Mouse (Mus musculus) telencephalon, adult 2 months (tissue): ENCODE results near the gene Clasrp.

Source experiments
- DNase-seq: peaks from one replicate; pipeline ENCODE4 v3.0.0-alpha.2; 2011; ENCODE audit warnings: low read depth, low spot score

Gene Clasrp

DNA sequence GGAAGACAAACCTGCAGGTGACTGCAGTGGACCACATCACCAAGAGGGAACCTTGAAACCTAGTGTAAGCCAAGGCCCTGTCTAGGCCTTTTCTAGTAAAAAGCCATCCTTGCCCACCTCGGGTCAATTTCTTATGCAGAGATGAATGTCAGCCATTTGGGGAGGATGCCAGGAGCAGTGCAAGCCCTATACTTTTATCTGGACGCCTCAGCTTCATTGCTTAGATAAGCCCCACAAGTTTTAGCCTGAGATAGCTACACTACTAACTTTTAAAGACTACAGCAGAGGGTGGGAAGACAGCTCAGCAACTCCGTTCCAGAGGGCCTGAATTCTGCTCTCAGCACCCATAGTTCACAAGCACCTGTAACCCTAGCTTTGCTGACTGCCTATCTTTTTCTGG lies 40.4 kb downstream of the Clasrp start:
- DNase-seq, result no peak

DNA sequence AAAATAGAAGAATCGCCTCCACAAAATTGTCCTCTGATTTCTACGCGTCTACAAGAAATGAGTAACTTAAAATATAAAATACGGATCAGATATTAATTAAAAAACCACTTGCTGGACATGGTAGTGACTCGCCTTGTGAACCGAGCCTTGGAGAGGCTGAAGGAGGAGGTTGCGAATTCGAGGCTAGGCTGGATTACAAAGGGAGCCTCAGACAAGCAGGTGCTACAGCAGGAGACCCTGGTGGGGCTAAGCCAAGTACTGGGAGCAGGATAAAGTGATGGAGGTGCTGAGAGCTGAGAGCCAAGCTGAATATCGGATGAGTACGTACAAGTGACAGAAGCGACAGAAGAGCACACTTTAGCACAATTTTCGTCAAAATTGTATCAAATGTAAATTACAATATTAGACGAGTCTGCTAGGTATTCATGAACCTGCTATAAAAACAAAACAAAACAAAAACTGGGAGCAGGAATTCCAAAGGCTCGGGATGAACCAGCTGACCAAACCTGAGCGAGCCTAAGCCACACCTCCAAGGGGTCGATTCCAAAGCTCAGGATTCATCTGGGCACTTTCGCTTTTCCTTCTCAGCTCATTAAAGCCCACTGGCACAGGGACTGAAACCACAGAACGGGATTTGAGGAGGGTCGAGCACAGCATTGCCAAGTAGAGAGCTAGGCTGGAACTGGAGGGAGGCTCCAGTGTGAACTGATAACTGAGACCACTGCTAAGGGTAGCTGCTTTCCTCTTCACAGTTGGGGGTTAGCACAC lies 41.5 kb downstream of the Clasrp start, which contains the start of gene Ppp1r37:
Ppp1r37 (minus strand) TSS at position 434 of the 768 bp plus-strand sequence.
- DNase-seq, result no peak

DNA sequence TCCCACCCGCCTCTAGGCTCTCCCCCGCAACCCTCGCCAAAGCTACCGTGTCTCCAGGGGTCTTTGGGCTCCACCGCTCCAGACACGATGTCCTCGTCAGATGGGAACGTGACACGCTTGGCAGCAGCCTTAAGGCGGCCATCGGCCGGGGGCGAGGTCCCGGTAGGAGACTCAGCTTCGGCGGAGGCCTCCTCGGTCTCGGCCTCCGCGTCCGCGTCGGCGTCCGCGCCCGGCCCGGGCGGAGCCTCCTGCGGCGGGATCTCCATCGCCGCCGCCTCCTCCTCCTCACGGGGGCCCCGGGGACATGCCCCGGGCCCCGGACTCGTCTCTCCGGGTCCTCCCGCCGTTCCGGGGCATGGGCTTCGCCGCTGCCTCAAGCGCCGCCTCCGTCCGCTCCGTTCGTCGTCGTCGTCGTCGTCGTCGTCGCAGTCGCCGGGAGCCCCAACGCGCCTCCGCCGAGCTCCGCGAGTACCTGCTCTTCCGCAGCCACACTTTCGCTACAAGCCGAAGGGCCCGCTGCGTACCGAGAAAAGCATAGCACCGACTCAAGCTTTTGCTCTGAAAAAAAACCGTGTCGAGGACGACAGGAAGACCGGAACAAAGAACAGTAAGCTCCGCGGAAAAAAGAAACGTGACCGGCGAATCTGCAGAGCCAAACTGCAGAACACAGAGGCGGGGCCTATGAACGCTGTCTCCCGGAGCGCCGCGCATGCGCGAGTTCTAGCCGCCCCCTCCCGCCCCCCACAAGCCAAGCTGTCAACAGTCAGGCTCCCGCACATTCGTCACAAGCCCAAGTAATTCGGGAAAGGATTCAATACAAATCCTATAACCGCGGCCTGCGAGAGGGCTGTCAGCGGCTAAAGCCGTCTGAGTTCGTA lies 42.3 kb downstream of the Clasrp start:
- peak; percentile 96 for DNase-seq

DNA sequence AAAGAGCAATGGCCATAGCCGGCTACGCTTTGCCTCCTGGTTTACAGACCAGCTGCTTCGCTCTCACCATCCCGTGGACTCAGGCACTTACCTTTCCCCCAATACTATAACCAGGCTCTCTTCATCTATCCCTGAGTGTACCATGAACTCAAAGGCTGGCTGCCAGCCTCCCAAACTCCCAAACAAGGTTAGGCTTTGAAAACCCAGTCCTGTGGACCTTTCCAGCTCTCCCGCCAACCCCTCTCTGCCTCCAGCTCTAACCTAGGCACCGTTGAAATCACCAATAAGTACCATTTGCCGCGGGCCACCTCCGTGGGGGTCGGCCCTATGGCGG lies 42.9 kb downstream of the Clasrp start:
- DNase-seq, result no peak

DNA sequence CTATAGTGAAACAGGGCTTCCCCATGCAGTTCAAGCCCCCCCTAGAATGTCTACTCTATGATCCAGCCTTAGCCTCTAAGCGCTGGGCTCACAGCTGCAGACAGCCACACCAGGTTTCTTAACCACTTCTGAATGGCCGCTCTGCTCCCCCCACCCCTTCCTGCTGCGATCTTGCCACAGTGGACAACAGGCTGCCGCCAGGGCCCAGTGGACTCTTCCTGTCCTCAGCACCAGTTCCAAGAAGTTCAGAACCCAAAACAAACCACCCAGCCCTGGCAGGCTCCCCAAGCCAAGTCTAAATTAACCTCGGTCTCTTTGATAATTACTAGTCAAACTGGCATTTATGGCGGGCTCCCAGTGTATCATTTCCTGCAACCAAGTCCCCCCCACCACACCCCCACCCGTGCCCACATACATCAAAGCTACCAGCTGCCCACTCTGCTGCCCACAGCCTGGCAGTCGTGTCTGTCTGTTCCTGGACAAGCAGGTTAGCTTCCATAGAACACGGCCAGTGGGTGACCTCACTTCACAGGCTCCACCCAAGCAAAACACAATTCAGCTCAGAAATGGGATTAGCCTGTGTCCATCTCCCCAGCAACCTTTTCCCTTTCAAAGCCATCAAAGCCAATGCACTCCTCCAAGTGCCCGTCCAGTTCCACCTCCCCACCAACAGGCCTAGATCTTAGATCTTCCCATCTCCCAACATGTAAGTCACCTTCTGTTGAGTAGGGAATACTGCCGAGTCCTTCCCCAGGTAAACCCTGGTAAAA lies 43.6 kb downstream of the Clasrp start:
- no peak for DNase-seq

DNA sequence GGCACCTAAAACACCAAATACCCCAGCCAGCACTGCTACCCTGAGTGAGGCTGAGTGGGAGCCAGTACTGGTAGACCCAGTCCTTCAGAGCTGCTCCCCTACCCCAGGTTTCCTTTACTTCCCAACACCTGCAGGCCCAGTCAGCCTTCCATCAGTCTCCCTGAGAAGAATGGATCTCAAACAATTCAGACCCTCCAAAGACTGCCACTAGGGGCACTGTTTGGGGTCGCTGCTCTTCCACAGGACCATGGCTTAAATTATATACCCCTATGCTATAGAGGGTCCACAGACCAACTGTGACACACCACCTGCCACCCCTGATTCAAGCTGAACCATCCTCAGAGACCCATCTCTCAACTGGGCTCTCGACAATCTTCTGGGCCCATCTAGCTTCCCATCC lies 45.3 kb downstream of the Clasrp start:
- no peak for DNase-seq

DNA sequence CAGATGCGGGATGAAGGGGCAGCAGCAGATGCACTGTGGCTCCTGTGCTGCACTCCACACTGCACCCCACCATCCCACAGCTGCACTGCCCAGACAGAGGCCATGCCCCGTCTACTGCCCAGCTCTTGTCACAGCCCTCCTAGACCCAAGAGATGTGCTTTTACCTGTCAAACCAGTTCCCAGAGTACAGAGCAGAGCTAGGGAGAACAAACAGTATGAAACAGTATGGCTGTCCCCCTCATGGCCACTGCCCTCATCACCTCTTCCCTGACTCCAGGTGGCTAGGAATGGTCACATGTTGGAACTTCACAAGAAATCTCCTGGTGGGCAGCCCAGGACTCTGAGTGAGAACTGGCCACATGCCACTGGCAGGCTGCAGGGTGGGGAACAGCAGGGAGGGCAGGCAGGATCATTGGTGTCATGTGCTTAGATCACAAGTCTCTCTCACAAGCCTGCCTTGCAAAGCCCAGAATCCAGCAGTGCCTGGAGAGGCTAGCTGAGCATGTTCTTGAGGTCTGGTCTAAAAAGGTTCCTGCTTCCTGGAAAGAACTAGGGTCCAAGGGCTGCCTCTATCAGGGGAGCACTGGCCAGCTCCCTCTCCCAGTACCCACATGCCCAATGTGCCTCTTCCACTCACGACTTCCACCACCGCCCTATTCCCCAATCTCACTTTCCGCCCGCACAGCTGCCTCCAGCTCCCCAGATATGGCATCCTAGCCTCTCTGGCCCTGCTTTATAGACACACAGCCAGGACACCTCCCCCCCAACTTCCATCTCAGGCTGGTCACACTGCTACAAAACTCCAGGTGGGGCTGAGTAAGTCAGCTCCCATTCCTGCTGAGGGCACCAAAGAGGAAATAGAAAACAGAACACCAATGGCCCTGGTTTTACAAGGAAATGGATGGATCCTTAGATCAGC lies 46.0 kb downstream of the Clasrp start:
- no peak for DNase-seq

DNA sequence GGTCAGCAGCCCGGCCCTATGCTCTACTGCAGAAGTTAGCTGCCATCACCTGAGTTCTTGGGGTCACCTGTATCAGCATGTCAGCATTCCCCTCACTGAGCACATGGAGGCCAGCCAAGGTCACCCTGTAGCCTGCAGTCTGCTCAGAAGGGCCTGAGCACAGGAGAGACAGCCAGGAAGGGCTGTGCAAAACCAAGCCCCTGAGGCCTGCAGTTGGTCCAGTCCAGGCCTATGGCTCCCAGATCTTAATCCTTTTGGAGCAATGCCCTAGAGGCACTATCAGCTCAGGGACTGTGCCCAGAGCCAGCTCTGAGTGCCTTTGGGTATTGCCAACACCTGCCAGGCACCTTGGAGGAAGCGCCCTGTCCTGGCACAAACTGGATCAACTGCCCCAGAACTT lies 47.2 kb downstream of the Clasrp start:
- no peak for DNase-seq

DNA sequence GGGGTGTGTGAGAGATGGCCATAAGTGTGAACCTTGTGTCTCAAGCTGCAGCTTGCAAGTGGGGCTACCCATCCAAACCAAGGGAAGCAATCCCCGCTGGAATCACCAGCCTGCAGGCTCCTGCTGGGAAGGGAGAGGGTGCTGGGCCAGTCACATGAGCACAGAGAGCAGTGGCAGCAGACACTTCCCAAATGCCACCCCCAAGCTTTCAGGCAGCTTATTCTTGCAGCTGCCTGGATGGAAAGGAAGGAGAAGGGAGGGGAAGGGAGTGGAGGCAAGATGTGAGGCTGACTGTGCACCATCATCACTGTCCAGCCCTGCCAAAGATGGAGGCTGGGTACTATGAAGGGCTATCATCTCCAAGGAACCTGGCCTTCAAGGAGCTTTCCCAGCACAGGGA lies 50.1 kb downstream of the Clasrp start:
- DNase-seq, result peak; percentile 81

DNA sequence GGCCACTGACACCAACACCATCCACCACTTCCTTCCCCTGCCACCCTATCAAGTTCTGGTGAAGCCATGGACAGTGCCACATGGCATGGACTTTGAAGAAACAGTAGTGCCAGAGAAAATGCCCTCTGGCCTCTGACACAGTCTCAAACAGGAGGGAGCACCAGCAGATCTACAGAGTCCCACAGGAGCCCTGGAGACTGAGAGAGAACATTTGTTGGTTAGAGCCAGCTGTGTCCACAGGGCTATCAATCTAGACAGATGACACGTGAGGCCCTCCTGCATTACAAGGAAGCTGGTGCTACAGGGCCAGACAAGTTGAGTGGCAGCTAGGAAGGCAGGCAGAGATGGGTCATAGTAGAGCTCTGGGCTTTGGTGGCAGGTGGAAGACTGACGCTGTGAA lies 51.8 kb downstream of the Clasrp start:
- DNase-seq, result no peak

DNA sequence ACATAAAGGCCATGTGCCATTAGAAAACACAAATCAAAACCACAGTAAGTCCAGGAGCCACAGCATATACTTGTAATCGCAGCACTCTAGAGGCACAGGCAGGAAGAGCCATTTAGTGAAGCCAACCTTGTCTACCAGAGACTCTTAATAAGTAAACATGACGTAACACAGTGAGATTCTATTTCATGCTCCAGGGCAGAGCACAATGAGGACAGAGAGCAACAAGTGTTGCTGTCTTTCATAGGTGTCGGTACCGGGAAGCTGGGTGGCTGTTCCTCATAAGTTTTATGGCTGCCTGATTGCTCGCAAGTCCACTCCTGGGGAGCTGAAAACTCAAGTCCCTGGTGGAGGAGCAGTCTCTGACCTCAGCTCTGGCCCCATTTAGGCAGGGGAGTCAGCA lies 52.7 kb downstream of the Clasrp start:
- DNase-seq, result no peak

DNA sequence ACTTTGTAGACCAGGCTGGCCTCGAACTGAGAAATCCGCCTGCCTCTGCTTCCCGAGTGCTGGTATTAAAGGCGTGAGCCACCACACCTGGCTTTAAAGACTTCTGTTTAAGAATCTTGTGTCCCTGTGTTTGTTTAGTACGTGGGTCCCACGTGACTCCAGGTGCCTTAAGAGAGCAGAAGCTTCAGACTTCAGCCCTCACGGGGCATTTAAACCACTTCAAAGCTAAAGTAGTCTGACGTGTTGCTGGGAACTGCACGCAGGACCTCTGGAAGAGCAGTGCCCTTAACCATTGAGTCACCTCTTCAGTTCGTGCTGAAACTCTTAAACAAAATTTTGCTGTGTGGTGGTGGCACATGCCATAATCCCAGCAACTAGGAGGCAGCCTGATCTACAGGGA lies 54.9 kb downstream of the Clasrp start:
- no peak for DNase-seq

DNA sequence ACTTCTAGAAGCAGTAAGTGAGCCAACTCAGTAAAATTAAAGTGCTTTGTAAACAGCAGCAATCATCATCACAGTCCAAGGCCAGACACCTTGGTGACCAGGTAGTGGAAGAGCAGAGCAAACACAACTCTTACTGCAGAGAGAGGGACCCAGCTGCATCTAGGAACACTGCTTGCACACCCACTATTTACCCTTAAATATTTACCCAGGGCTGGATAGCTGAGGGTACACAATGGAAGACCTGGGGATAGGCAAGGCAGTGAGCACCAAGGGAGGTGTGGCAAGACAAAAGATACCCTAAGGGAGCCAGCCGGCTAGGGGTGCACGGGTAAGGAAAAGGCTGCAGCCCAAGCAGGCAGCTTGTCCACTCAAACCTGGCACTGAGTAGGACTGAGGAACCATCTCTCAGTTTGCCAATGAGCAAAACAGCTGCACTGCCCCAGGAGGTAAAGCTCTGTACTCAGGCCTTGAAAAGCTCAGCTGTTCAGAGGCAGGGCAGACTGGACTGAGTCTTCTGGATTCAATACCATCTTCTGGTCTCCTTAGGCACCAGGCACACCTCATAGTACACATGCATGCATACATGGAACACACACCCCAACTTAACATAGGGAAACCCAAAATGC lies 56.8 kb downstream of the Clasrp start:
- DNase-seq, result no peak

DNA sequence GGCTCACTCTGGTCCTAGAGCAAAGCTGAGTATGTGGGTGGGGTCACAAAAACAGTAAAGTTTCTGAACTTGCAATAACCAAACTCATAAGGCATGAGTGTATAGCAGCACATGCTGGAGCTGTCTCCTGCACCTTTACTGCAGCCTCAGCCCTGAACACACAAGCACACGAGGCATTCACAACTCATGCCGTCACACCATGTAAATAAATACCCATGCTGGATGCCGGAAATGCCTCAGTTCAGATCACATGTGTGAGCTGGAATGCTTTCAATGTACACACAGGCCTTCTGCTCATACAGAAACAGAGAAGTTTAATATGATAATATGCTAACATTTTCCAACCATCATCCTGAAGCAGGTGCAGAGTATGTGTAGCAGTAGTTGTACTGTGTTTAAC lies 58.3 kb downstream of the Clasrp start:
- DNase-seq, result no peak

DNA sequence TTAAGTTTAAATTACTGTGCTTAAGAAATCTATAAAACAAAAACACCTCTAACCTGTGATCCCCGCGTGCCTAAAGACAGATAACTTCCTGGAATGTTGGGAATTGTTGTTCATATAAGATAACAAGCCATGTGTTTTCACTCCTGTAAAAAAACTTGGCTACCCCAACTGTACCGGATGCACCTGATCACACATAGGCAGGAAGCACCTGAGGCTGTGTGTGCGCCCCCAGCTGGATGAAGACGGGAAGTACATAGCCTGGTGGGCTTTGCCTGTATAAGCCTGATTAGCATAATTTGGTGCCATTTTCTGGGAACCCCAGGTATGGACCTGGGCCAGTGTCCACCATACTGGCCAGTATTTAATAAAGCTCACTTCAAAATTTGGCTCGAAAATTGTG lies 60.7 kb downstream of the Clasrp start:
- DNase-seq, result no peak

DNA sequence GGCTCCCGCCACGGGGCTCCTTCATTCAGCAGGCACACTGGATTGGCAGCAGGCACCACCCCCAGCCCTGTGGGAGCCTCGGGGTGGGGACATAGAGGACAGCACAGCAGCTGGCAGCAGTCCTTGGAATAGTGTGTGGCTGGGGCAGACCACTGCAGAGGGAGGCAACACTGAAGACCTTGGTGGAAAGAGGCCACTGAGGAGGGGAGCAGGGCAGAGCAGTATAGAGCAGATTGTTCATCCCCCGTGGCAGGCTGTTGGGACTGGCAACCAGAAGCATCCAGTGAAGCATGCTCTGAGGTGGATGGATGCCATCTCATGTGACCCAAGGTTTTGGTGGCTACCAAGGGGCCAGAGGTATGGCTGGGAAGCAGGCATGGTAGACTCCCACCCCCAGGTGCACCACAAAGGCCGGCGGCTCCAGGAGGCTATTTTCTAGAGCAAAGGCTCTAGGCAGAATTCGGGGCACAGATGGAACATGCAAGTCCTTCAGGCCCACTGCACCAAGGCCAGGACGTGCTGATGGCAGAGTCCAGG lies 62.1 kb downstream of the Clasrp start:
- no peak for DNase-seq

DNA sequence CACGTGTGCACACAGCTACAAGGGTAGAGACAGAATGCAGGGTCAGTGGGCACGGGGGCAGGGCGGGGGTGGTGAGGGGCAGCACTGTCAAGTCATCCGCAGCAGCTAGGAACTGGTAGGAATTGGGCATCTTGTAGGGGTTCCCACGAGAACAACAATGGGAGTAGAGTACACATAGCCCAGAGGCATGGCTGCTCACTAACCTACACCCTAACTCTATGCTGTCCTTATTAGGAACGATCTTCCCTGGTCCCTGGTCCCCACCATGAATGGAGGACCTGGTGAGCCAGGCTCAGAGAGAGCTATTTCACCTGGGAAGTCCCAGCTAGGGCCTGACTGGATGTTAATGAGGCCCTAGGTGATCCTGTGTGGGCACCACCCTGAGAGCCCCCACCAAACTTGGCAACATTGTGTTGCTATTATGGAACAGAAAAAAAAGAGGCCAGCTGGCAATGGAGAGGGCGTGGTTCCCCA lies 62.6 kb downstream of the Clasrp start:
- no peak for DNase-seq

DNA sequence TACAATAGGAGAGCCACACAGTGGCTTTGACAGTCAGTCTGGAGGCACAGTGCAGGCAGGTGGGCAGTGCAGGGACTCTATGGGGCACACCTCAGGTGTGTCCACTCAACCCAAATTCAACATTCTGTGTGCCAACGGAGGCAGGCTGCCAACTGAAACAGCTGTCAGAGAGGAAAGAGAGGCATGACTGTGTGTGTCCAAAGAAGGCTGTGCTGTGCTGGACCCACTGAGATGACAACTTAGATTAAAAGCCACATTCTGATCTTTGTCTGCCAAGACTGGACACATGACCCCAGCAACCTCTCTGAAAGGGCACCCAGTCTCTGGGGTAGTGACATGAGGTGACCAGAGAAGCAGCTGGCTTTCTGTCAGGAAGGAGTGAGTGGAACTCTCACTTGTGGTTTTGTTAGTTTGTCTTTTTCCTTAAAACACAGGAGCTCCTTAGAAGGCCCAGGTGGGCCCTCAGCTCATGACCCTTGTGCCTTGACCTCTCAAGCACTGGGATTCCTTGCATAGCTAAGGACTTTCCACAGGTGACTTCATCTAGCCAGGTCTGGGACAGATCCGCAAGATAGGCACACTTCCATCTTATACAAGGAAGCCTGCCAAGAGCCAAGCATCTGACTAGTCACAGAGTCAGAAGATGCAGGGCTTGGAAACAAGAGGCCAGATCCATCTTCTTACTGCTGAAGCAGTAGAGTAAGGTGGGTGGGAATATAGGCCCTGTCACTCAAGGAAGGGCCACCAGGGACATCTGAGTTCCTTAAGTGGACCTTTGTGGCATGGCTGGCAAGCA lies 63.3 kb downstream of the Clasrp start:
- DNase-seq, result no peak

DNA sequence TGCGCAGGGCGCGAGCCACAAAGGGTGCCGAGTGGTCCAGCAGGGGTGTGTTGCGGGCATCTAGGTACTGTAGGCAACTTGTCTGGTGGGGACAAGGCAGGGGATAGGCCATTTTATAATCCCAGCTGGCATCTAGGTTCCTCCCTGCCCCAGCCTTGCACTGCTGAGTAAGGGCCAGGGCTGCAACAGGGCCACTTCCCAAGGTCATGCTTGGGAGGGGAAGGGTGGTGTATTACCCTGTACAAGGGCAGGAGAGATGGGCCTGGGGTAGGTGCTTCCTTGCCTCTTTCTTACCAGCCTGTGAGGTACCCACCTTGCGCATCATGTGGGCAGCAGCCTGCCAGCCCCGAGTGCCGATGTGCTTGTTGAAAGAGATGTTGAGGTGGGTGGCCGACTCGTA lies 69.6 kb downstream of the Clasrp start:
- no peak for DNase-seq

DNA sequence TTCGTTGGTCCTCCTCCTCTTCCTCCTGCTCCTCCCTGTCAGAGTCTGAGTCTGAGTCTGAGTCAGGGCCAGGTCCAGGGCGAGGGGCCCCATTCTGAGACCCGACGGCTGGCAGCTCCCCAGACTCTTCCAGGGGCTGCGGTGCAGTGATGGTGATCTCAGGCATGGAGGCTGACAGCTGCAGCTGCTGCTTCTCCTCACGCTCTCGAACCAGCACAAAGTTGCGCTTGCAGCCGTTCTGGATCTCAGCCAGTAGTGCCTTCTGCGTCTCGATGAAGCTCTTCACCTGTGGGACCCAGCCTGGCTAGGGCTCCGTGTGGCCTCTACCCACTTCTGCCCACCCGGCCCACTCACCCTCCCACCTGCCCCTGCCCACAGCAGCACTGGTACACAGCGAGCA lies 72.0 kb downstream of the Clasrp start:
- no peak for DNase-seq
